Mouse (Mus musculus): ENCODE data around the gene Snrpa.

The Snrpa gene

GRCm38 (mm10) chr7:27166229-27166613 lies 29.9 kb downstream of the Snrpa start:
- WGBS, result under 1% methylated on average over 36 of the region's 43 CpGs

- WGBS, result under 1% methylated on average over 8 of the region's 8 CpGs
Measured at GRCm38 (mm10) chr7:27165696-27166095, 30.4 kb downstream of the Snrpa start.

- 54% methylated on average over 23 of the region's 23 CpGs for WGBS
Measured at GRCm38 (mm10) chr7:27165007-27165655, 30.9 kb downstream of the Snrpa start.

DNA sequence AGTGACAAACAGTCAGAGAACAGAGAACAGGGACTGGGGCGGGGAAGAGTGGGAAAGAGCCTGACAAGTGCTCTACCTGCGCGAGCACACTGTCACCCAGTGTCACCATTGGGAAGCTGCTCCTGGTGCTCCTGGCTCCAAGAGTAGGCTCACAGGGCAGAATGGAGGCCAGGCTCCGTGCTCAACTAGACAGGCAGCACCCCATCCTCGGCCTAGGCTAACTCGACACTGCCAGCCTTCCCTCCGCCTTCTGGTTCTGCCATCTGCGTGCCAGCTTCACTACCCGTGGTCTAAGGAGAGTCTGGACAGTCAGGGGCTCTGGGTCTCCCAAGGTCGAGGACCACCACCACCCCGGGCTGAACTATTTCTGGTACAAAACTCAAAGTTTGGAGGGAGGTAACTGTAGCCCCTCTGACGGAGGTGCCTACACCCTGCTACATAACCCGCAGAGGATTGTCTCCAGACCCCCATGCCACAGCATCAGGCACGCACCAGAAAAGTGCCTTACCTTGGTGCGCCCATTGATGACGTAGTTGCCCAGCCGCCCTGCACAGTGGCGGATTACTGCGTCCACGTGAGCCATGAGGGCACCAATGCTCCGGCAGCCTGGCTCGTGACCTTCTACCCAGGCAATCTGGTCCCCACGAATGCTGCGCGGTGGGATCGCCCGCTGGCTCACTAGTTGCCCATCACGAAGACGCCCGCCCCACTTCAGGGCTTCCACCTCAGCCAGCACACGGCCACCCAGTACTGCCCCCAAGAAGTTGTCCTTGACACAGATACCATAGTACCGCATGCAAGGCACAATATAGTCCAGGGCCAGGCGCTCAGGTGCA lies 31.7 kb downstream of the Snrpa start:
- WGBS, result 64% methylated on average over 33 of the region's 33 CpGs

DNA sequence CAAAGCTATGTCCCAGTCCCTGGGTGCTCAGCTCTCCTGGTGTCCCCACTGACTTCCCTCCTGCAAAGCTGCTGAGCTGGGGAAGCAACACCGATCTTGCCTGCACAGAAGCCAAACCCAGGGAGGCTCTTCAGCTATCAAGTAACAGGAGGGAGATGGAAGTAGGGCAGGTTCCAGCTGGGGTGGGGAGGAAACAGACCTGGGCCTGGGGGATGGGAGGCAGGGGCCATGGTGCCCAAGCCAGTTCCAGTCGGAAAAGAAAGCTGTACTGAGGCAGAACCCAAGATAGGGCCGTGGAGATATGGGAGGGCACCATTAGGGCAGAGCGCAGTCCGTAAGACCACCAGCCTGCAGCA lies 32.6 kb downstream of the Snrpa start:
- WGBS, result 53% methylated on average over 5 of the region's 5 CpGs

- WGBS, result 70% methylated on average over 5 of the region's 5 CpGs
Measured at GRCm38 (mm10) chr7:27162780-27163449, 33.2 kb downstream of the Snrpa start.

DNA sequence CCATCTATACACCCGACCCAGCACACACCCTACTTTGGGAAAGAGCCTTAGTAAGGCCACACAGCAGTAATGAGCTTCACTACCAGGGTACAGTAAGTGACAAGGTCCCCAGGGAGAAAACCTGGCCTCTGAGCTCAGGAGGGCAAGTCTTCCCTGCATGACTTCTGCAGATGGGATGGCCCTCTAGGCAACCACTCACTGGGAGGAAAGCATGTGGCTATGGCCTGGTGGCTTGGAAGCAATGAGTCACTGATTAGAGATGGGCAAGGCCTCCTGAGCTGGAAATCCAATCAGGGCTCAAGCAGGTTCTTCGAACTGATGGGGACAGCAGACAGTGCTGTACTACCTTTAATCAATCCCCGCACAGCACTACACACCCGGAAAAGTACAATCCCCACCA lies 34.3 kb downstream of the Snrpa start:
- whole genome bisulfite sequencing, result 87% methylated on average over 4 of the region's 4 CpGs

GRCm38 (mm10) chr7:27160921-27161320 lies 35.1 kb downstream of the Snrpa start:
- 63% methylated on average over 3 of the region's 3 CpGs for WGBS

DNA sequence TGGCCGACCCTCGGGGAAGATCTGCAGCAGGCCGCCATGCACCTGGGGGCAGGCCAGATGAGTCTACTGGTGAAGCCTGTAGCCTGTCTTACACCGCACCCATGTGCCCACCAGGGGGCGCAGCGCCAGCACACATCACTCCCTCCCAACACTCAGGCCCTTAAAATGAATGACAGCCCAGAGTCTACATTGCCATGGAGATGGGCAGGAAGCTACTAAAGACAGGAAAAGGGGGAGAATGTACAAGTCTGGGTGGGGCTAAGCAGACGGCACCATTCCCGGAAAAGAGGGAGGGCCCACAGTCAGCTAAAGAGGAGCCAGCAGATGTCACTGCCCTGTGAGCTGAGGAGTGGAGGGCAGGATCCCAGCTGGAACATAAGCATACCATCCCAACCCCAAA lies 36.2 kb downstream of the Snrpa start:
- WGBS, result 10% methylated on average over 8 of the region's 8 CpGs

GRCm38 (mm10) chr7:27159256-27159655 lies 36.8 kb downstream of the Snrpa start:
- 93% methylated on average over 6 of the region's 6 CpGs for WGBS

GRCm38 (mm10) chr7:27158171-27158570 lies 37.9 kb downstream of the Snrpa start:
- 91% methylated on average over 9 of the region's 9 CpGs for WGBS

DNA sequence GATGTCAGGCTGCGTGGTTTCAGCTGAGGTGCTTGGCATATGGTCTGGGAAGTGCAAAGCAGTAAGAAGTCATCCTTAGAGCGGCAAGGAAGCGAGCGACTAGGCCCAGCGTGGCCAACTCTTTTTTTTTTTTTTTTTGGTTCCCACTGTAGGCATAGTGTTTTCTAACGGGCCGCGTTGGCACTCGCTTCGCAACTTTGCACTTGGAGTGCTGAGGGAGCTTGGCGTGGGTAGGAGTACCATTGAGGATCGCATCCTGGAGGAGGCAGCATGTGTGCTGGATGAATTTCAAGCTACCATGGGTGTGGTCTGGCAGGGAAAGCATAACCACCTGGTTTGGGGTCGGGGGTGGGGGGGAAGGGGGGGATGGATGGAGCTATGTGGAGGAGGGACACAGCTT lies 40.1 kb downstream of the Snrpa start:
- WGBS, result 37% methylated on average over 13 of the region's 13 CpGs

DNA sequence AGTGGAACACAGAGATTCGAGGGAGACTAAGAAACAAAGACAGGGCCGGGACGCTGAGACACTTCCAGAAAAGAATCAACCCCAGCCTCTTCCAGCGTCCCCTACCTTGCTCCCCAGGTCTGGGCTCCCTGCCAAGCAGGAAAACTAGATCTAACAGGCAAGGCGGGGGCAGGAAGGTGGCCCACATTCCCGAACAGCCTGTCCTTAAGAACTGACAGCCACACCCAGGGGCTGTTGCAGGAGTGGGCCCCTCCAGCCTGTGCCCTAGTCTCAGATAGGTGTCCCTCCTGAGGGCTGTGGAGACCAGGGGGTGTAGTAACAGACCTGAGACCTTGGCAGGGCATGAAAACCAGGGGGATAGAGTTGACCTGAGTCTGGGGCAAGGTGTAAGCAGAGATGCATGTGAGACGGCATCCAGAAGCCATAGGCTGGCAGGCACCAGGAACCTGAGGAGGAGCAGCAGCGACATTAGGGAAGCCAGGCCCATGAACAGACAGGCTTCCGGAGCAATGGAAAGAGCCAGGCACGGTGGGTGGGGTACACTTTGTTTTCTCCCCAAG lies 42.8 kb downstream of the Snrpa start, which contains the start of gene Cyp2t4:
Cyp2t4 (plus strand) TSS at position 510 of the 560 bp plus-strand sequence.
- WGBS, result 42% methylated on average over 10 of the region's 10 CpGs
